Mouse (Mus musculus): Measurements from ENCODE around the gene Cd151.

The Cd151 gene

GRCm38 (mm10) chr7:141457986-141458660 is 9.1 kb upstream of the Cd151 start:
- no peak for DNase-seq (ENCODE audit: low read depth, low spot score)

GRCm38 (mm10) chr7:141458661-141459060 is 8.5 kb upstream of the Cd151 start:
- DNase-seq (ENCODE audit: low read depth, low spot score) = no peak

- no peak for DNase-seq (ENCODE audit: low read depth, low spot score)
These were observed 7.9 kb upstream of the Cd151 start for GRCm38 (mm10) chr7:141459301-141459711.

- no peak for DNase-seq (ENCODE audit: low read depth, low spot score)
These were observed 7.2 kb upstream of the Cd151 start for GRCm38 (mm10) chr7:141460001-141460390.

GRCm38 (mm10) chr7:141460391-141461113 is 6.6 kb upstream of the Cd151 start, which contains the start of gene Cracr2b:
Cracr2b (plus strand) TSS chr7:141461094.
- DNase-seq (ENCODE audit: low read depth, low spot score) = no peak

- no peak for DNase-seq (ENCODE audit: low read depth, low spot score)
These were observed 5.5 kb upstream of the Cd151 start for GRCm38 (mm10) chr7:141461521-141462332.

GRCm38 (mm10) chr7:141462333-141462821 is 4.8 kb upstream of the Cd151 start:
- DNase-seq (ENCODE audit: low read depth, low spot score) = no peak

GRCm38 (mm10) chr7:141463824-141464602 is 3.2 kb upstream of the Cd151 start:
- no peak for DNase-seq (ENCODE audit: low read depth, low spot score)

GRCm38 (mm10) chr7:141464603-141465201 is 2.5 kb upstream of the Cd151 start:
- DNase-seq (ENCODE audit: low read depth, low spot score) = no peak

GRCm38 (mm10) chr7:141465388-141466044 is 1.7 kb upstream of the Cd151 start:
- no peak for DNase-seq (ENCODE audit: low read depth, low spot score)

GRCm38 (mm10) chr7:141466045-141466394 is 1.2 kb upstream of the Cd151 start:
- DNase-seq (ENCODE audit: low read depth, low spot score) = no peak

- no peak for DNase-seq (ENCODE audit: low read depth, low spot score)
These were observed 514 bp upstream of the Cd151 start for GRCm38 (mm10) chr7:141466607-141467148.

- DNase-seq (ENCODE audit: low read depth, low spot score) = no peak
These were observed 951 bp downstream of the Cd151 start for GRCm38 (mm10) chr7:141468164-141468521.

GRCm38 (mm10) chr7:141468522-141469211 is 1.5 kb downstream of the Cd151 start:
- DNase-seq (ENCODE audit: low read depth, low spot score) = no peak

GRCm38 (mm10) chr7:141469352-141469751 is 2.2 kb downstream of the Cd151 start:
- no peak for DNase-seq (ENCODE audit: low read depth, low spot score)

GRCm38 (mm10) chr7:141469901-141470636 is 2.9 kb downstream of the Cd151 start:
- DNase-seq (ENCODE audit: low read depth, low spot score) = no peak

GRCm38 (mm10) chr7:141470637-141470944 is 3.4 kb downstream of the Cd151 start:
- DNase-seq (ENCODE audit: low read depth, low spot score) = no peak

- DNase-seq (ENCODE audit: low read depth, low spot score) = no peak
These were observed 4.0 kb downstream of the Cd151 start for GRCm38 (mm10) chr7:141471236-141471635.

- DNase-seq (ENCODE audit: low read depth, low spot score) = no peak
These were observed 5.0 kb downstream of the Cd151 start for GRCm38 (mm10) chr7:141472226-141472625.
